Mouse (Mus musculus) kidney, postnatal 4 days (tissue): Measurements from ENCODE around the gene Xk.
"Not testable (repeated sequence)": the region's sequence is repeated elsewhere in the genome, so short reads cannot be mapped to it uniquely, and the experiment has no call there.

Source experiments
- DNase-seq, 2 experiments: peaks; one replicate each; pipeline ENCODE4 v3.0.0; 2021; ENCODE audit warnings: mixed read lengths in 2 of 2

Xk gene

DNA sequence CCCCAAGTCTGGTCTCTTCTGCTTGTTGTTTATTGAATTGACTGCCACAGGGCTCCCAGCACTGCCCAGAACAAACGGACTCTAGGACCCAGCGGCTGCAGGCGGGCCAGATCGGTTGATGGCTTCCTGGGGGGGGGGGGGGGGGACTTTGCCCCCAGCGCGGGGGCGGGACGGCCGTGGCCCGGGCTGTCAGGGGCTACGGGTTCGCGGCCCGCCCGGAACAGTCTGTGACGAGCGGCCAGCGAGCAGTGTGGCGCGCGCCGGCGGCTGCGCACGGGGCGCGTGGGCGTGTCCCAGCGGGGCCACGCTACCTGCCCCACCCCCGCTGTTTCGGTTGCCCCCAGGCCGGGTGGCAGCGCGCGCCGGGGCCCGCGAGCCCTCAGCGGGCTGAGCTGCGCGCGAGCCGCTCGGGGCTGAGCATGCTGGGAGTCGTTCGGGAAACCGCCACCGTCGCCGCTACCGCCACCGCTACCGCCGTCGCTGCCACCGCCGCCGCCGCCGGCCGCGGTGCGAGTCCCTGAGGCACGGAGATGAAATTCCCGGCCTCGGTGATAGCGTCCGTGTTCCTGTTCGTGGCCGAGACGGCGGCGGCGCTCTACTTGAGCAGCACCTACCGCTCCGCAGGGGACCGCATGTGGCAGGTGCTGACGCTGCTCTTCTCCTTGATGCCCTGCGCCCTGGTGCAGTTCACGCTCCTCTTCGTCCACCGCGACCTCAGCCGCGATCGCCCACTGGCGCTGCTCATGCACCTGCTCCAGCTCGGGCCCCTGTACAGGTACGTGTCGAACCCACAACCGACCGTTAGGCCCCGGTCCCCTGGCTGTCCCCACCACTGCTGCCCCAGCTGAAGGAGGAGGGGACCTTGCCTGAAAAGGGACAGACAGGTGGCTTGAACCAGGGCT, at the start of gene Xk:
TSS of gene Xk (plus strand) at position 297 of the 902 bp plus-strand sequence.
- DNase-seq: peak; percentile 59 to 72

DNA sequence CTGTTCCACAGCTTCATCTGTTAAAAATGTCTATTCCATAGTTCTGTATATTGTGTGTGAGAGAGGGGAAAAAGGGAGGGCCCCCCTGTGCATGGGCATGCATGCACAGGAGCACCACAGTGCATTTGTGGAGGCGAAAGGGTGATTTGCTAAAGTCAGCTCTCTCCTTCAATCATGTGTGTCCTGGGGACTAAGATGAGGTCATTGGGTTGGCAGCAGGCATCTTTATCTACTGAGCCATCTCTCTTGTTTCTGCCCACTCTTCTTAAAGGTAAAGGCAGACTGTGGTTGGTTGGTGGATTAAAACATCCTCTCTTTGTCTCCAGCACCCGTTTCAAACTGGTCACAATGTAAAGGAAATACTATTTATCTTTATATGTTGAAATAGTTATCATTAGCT, 45.5 kb upstream of the Xk start:
- DNase-seq: no peak

DNA sequence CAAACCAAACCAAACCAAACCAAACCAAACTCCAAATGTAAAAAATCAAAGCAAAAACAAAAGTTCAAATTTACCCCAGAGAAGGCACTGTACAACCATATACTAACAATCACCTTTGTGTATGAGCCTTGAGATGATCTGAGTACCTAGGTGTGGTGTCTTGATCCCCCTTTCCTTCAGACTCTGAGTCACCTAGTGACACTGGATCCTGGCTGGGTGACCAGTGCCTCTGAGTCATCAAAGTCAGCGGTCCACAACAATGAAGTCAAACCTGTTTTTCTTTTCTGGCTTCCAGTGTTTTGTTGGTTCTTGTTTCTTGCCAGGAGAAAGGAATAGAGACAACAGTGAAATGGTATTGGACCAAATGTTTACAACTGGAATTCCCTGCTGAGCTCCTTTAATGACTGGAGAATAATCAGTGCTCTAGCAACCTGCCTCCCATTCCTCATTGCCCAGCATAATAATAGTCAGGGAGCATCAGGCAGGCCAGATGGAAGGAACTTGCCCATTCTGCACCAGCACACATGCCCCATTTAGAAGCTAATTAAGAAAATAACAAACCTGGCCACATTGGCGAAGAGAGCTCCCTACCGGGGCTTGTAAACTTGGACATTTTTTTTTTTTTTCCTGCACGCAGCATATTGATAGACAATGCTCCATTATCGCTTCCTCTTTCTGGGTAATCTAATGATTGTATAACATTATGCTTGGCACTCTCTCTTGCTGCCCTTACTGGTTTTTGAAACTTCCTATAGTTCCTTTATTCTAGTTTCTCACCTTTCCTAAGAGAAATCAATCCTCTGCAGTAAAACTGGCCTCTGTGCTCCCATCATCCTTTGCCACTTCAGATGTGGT, 31.6 kb upstream of the Xk start:
- DNase-seq: no peak

GRCm38 (mm10) chrX:9243381-9243864, 29.1 kb upstream of the Xk start:
- DNase-seq: peak; percentile 62 to 71

DNA sequence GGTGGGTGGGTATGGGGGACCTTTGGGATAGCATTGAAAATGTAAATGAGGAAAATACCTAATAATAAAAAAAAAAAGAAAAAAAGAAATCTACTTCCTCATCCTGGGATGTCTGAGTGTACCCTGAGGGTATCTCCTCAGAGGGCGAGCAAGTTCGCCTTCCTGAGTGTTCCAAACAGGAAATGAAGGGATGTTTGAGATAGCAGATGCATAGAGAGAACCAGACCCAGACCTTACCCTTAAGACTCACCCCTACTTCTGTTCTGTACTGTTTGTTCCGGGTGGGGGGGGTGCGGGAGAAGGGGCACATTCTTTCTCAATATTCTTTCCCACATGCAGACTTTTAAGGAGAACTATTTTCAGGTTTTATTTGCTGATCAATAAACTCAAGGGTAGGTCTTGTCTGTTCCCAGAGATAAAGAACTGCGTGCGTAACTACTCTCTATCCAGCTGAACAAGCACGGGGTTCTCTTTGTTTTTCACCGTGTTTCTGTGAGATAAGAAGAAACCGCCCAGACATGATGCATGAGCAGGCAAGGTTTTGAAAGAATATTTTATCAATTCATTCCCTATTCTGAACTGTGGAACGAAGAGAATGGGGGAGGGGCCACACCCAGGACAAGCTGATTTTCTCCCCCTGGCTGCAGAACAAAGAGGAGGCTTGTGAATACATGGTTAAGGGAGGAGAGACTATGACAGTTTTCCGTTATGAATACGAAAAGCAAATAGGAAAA, 27.8 kb upstream of the Xk start:
- no peak for DNase-seq

DNA sequence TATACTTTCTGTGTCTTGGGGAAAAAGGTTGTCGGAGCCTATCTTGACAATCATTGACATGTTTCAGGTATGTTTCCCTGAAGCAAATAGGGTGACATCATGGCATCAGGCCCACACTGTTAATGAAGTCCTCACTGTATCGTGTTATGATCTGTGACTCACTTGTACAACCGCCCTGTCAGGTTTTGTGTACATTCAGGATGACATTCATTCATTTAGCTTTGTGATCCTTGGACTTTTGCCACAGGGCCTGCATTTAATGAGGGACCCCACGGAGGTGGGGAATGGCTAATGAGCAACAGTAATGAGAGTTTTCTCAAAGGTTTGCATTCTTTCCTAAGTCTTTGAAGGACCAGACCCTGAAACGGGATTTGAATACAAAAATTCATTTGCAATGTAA, 23.6 kb upstream of the Xk start:
- no peak for DNase-seq

- DNase-seq: no peak
Measured at GRCm38 (mm10) chrX:9253990-9254389, 18.6 kb upstream of the Xk start.

DNA sequence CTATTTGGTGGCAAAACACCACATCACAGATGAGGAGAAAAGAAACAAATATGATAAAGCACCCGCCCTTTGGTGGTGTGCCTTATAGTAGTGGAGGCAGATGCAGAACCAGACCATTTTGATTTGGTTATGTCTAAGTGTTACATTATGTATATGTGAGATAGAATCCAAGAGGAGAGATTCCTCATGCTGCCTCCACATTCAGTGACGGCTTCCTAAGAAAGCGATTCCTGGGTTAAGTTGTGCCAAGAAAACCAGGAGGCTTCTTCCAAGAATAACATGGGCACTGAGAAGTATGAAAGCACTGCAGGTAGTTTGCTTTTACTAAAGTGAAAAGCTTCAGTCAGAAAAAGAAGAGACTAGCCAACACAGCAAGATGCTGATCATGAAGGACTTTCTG, 17.7 kb upstream of the Xk start:
- DNase-seq: no peak

DNA sequence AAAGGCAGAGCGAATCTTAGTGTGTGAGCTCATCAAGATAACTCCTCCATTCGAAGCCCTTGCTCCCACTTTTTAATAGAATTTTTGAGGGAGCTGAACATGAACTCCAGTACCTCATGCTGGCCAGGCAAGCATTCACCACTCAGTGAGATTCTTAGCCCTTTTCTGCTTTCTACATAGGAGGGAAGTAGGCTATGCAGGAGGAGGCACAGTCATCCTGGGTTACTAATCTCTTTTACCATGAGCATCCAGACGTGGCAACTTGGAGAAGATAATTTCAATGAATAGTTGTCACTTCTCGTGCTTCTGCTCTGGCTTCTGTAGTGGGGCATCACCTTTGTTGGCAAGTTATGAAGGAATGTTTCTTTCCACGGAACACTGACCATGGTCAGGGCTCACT, 15.8 kb upstream of the Xk start, which contains the start of gene Gm14862:
TSS of gene Gm14862 (minus strand) at position 134 of the 400 bp plus-strand sequence.
- DNase-seq: no peak

GRCm38 (mm10) chrX:9257831-9258230, 14.7 kb upstream of the Xk start:
- no peak for DNase-seq

DNA sequence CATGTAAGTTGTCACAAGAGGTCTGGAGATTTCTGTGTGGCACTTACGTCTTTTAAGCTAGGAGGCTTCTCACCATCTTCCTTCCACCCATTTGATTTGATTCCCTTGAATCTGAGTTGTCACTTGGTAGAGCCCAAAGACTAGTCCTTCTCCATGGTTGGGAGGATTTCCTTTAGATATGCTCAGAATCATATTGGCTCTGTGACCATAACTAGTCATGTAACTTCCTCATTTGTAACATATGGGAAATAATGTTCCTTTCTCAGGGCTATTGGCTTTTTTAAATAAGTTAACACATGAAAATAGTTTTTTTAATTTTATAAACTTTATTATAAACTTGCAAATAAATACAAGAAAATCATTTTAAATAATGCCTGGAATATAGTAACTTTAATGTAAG, 13.3 kb upstream of the Xk start:
- no peak for DNase-seq

DNA sequence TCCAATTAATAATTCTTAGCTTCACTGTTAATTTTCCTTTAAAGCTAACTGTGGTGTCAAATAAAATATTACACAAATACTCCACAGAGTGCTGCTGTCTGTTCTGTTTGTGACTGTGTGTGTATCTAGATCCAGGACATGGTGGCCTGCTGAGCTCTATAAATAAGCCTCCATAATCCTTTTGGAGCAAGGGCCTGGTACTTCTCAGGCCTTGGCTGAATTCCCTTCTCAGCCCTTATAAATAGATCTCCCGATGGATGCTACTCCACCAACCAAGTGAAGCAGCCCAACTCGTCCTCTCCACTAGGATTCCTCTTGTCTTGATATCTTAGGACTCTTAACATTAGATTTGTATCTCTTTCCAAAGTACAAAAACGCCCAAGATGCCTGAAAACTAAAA, 1.4 kb upstream of the Xk start:
- no peak for DNase-seq

- no peak for DNase-seq
Measured at GRCm38 (mm10) chrX:9271947-9272459, 553 bp upstream of the Xk start.

DNA sequence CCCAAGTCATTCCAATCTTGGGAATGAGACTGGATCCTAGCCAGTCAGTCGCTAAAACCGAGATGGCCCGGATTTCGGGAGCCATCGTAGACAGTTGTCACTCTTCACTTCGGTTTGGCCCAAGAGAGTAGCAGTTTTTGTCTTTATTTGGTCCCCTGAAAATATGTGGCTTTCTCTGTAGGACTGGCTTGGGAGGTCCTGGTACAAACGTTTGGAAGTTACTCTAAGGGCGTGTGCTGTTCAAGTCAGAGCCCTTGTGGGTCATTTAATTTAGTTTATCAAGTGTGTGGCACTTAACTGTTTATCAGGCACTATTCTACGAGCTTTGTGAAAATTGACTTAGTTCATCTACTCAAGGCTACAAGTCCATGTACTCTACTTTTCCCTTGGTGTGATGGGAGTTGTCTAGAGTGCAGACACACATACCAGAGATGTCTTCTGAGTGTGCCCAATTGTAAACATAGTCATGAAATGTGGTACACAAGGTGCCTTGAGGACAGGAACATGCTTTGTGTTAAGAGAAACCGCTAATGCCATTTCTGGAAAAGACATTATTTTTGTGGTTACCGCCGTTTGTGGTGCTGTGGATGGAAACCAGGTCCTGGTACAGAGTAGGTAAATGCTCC, 934 bp downstream of the Xk start:
- no peak for DNase-seq

GRCm38 (mm10) chrX:9274321-9274720, 1.8 kb downstream of the Xk start:
- DNase-seq: no peak

- DNase-seq: not testable (repeated sequence)
Measured at GRCm38 (mm10) chrX:9283464-9283863, 10.9 kb downstream of the Xk start, which contains the start of gene H2al1m. TSS of gene H2al1m (plus strand) at chrX:9283764.

DNA sequence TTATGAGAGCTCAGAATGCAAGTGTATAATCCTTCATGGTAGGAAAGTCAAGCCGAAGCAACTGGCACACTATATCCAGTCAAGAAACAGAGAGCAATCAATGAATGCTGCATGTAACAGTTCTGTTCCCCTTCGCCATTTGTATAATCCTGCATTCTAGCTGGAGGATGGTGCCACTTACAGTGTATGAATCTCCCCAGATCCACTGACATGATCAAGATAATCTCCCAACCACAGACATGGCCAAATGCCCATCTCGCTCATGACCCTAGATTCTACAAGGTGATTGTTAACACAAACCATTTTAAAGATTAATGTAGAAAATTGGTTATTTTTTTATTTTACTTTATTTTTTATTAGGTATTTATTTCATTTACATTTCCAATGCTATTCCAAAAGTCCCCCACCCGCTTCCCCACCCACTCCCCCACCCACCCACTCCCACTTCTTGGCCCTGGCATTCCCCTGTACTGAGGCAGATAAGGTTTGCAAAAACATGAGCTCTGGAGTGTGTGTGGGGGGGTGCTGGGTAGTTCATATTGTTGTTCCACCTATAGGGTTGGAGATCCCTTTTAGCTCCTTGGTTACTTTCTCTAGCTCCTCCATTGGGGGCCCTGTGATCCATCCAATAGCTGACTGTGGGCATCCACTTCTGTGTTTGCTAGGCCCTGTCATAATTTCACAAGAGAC, 20.7 kb downstream of the Xk start:
- DNase-seq: not testable (repeated sequence)

DNA sequence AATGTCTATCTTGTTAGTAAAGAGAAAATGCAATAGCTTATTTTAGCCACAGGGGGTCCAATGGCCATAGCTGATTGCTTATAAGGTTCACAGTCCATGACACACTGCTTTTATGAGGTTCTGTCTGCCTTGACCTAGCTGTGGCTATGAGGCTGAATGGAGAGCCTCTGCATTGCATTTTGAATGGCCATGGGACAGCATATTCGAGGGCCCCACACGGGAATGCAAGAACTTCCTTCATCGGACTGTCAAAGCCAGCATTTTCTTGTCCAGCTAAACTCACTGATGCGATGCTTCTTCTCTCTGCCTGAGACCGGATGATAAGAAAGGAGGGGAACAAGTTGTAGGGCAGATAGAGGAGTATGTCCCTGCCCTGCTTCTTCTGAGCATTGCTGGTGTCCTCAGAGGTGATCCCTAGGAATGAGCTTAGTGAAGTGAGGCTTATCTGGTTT, 25.9 kb downstream of the Xk start:
- DNase-seq: no peak

DNA sequence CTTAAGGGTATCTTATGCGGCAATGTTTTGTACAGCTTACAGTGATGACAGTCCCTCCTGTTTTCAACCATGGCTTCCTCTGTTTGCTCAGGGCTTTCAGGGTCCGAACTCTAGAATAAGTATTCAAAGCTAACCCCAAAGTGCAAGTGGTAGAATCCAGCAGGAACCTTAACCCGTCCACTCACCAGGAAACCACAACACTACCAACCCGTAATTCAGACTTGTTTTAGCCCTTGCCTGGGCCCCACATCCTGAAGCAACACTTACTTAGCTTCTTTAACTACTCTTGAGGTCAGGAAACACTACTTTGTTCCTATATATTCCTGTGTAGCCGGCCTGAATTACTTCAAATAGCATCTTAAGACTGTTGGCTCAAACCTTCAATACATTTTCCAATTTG, 30.2 kb downstream of the Xk start:
- no peak for DNase-seq

GRCm38 (mm10) chrX:9303455-9303854, 30.9 kb downstream of the Xk start:
- DNase-seq: no peak

DNA sequence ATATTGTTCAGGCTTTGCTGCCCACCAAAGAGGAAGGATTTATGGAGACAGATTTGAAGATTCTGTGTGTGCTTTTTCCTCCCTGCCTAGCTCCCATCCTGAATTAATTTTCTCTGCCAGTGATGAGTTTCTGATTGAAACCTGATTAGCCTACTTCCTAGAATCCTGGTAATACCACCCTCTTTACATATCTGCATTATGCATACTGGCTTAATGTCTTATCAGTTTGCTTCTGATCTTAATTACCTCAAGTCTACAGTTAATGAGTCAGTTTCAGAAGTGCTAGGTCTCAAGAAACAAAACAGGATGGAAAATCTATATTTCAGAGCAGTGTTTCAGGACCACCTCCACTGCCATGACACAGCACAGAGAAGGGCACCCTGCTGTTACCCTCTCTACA, 43.9 kb downstream of the Xk start:
- DNase-seq: not testable (repeated sequence)
